Mouse (Mus musculus): ENCODE measurements around the gene Ssna1.

DNA sequence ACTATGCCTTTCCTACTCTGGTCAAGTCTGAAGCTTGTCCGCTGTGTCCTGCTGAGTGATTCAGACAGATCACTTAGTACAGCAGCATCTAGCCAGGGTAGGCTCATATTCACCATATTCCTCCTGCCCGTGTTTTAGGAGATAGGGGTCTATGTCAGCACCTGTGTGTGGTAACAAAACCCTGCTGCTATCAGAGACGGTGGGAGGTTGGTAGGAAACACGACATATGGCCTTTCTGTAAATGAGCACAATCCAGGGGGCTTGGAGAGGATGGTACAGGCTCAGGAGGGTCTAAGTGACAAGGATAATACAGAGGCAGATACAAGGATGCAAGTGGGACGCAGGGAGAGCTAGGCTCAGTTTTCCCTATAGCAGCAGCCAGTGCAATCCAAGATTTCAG lies 42.7 kb downstream of the Ssna1 start:
- TF ChIP-seq MAFK (IDR thresholded peaks at IDR 0.05; ENCODE audit: insufficient replicate concordance, low read length) (no peak), NELFE (IDR thresholded peaks at IDR 0.05; ENCODE audit: low read depth, low read length) (no peak), ZNF384 (IDR thresholded peaks at IDR 0.05; ENCODE audit: low read depth, low read length) (no peak), CTCF (conservative IDR thresholded peaks at IDR 0.05 in 1 of 2, IDR thresholded peaks at IDR 0.05 in 1 of 2; ENCODE audit: low read depth in 2 of 2, low read length in 2 of 2) (no peak), USF1 (IDR thresholded peaks at IDR 0.05; ENCODE audit: low read depth, low read length) (no peak)

All from CH12.LX (cell line).